Mouse (Mus musculus): ENCODE data around the gene Gse1.
"Not testable (repeated sequence)": the region's sequence is repeated elsewhere in the genome, so short reads cannot be mapped to it uniquely, and the experiment has no call there.

Gse1 gene

GRCm38 (mm10) chr8:120322956-120323448, 94.7 kb downstream of the Gse1 start:
- DNase-seq (ENCODE audit: low read depth, low spot score) = no peak

GRCm38 (mm10) chr8:120324555-120324954, 96.3 kb downstream of the Gse1 start:
- no peak for DNase-seq (ENCODE audit: low read depth, low spot score)

- DNase-seq (ENCODE audit: low read depth, low spot score) = no peak
Measured at GRCm38 (mm10) chr8:120325172-120325767, 97.0 kb downstream of the Gse1 start.

GRCm38 (mm10) chr8:120327131-120327554, 98.9 kb downstream of the Gse1 start:
- DNase-seq (ENCODE audit: low read depth, low spot score) = no peak

- no peak for DNase-seq (ENCODE audit: low read depth, low spot score)
Measured at GRCm38 (mm10) chr8:120328361-120329022, 100.2 kb downstream of the Gse1 start.

- DNase-seq (ENCODE audit: low read depth, low spot score) = no peak
Measured at GRCm38 (mm10) chr8:120329030-120329748, 100.9 kb downstream of the Gse1 start.

- DNase-seq (ENCODE audit: low read depth, low spot score) = no peak
Measured at GRCm38 (mm10) chr8:120331027-120331426, 102.8 kb downstream of the Gse1 start.

- no peak for DNase-seq (ENCODE audit: low read depth, low spot score)
Measured at GRCm38 (mm10) chr8:120332379-120333229, 104.3 kb downstream of the Gse1 start.

- DNase-seq (ENCODE audit: low read depth, low spot score) = no peak
Measured at GRCm38 (mm10) chr8:120333681-120334080, 105.4 kb downstream of the Gse1 start.

GRCm38 (mm10) chr8:120334261-120334660, 106.0 kb downstream of the Gse1 start:
- not testable (repeated sequence) for DNase-seq (ENCODE audit: low read depth, low spot score)

- no peak for DNase-seq (ENCODE audit: low read depth, low spot score)
Measured at GRCm38 (mm10) chr8:120334878-120335261, 106.6 kb downstream of the Gse1 start.

GRCm38 (mm10) chr8:120335262-120336086, 107.2 kb downstream of the Gse1 start:
- no peak for DNase-seq (ENCODE audit: low read depth, low spot score)

- no peak for DNase-seq (ENCODE audit: low read depth, low spot score)
Measured at GRCm38 (mm10) chr8:120336087-120336380, 107.8 kb downstream of the Gse1 start.

- DNase-seq (ENCODE audit: low read depth, low spot score) = no peak
Measured at GRCm38 (mm10) chr8:120336909-120337555, 108.8 kb downstream of the Gse1 start.

- DNase-seq (ENCODE audit: low read depth, low spot score) = no peak
Measured at GRCm38 (mm10) chr8:120337627-120338026, 109.4 kb downstream of the Gse1 start.

GRCm38 (mm10) chr8:120338678-120339077, 110.4 kb downstream of the Gse1 start:
- no peak for DNase-seq (ENCODE audit: low read depth, low spot score)

GRCm38 (mm10) chr8:120339743-120340142, 111.5 kb downstream of the Gse1 start:
- no peak for DNase-seq (ENCODE audit: low read depth, low spot score)

- DNase-seq (ENCODE audit: low read depth, low spot score) = no peak
Measured at GRCm38 (mm10) chr8:120341124-120341523, 112.9 kb downstream of the Gse1 start.

- no peak for DNase-seq (ENCODE audit: low read depth, low spot score)
Measured at GRCm38 (mm10) chr8:120342847-120343548, 114.7 kb downstream of the Gse1 start.

GRCm38 (mm10) chr8:120343582-120343981, 115.3 kb downstream of the Gse1 start:
- DNase-seq (ENCODE audit: low read depth, low spot score) = no peak

Measured in c-Kit-negative CD71-positive TER-119-positive erythroid progenitor cells, embryonic 14.5 days (primary cell).